In genomic region chr3:84732516-84732915, GRCm38 (mm10) we compare ENCODE assay signal across 8 mouse cellular contexts.
DNase-seq lines count a peak whose midpoint lies in the region; ATAC-seq lines count a peak whose summit lies in the region.

No protein-coding gene starts in this region.

- no peak for ATAC-seq in heart, embryonic 13.5 days (ENCODE audit: extremely low read depth, insufficient number of reproducible peaks, low FRiP score, low TSS enrichment)
- ATAC-seq in hindbrain, embryonic 12.5 days (ENCODE audit: low FRiP score): no peak
- no peak for ATAC-seq in megakaryocyte-erythroid progenitor cell, adult 5-6 weeks (replicated peaks; ENCODE audit: low FRiP score, low TSS enrichment, poor library complexity, severe bottlenecking)
- no peak for ATAC-seq in erythroblast, adult 5-6 weeks (replicated peaks; ENCODE audit: low FRiP score, poor library complexity, severe bottlenecking)

- peaks cover 12% of the 10 kb centered on the region for H3K4me1 ChIP-seq in heart, embryonic 13.5 days
- H3K4me1 ChIP-seq in embryonic facial prominence, embryonic 10.5 days: peaks cover 51% of the 10 kb centered on the region
- H3K4me1 ChIP-seq in hindbrain, embryonic 12.5 days: peaks cover 27% of the 10 kb centered on the region

- H3K27ac ChIP-seq in heart, embryonic 13.5 days (replicated peaks): no peak overlapping the region
- no peak overlapping the region; the same call in 1 of the 2 replicates for H3K27ac ChIP-seq in embryonic facial prominence, embryonic 10.5 days (replicated peaks)
- peak overlapping the region; percentile 45 for H3K27ac ChIP-seq in hindbrain, embryonic 12.5 days

- peak overlapping the region; percentile 68 for H3K4me2 ChIP-seq in heart, embryonic 13.5 days
- peak overlapping the region; percentile 58 for H3K4me2 ChIP-seq in hindbrain, embryonic 12.5 days (replicated peaks)

- 18% methylated on average over 6 of the region's 6 CpGs for WGBS in heart, embryonic 13.5 days
- WGBS in embryonic facial prominence, embryonic 10.5 days: 11% methylated on average over 6 of the region's 6 CpGs
- 4% methylated on average over 6 of the region's 6 CpGs for WGBS in hindbrain, embryonic 12.5 days

- no peaks in the 10 kb centered on the region for H3K9me3 ChIP-seq in heart, embryonic 13.5 days
- no peaks in the 10 kb centered on the region for H3K9me3 ChIP-seq in embryonic facial prominence, embryonic 10.5 days
- no peaks in the 10 kb centered on the region for H3K9me3 ChIP-seq in hindbrain, embryonic 12.5 days (replicated peaks)

- peak overlapping the region; percentile 43 for H3K4me3 ChIP-seq in heart, embryonic 13.5 days
- peak overlapping the region; percentile 51 for H3K4me3 ChIP-seq in embryonic facial prominence, embryonic 10.5 days
- H3K4me3 ChIP-seq in hindbrain, embryonic 12.5 days: 0 out of 2 replicates have a peak overlapping the region, but pooled peaks have one; percentile 26

- no peaks in the 10 kb centered on the region for H3K36me3 ChIP-seq in heart, embryonic 13.5 days
- no peaks in the 10 kb centered on the region for H3K36me3 ChIP-seq in embryonic facial prominence, embryonic 10.5 days (replicated peaks)
- H3K36me3 ChIP-seq in hindbrain, embryonic 12.5 days: no peaks in the 10 kb centered on the region

- no peak for DNase-seq in heart, adult 11 months
- DNase-seq in embryonic facial prominence, embryonic 10.5 days (ENCODE audit: low spot score): no peak
- DNase-seq in mesoderm, embryonic 11.5 days (ENCODE audit: low read depth, low spot score): peak; percentile 54
- no peak for DNase-seq in cerebellum, adult 8-10 months

- H3K27me3 ChIP-seq in heart, embryonic 13.5 days (replicated peaks): peaks cover 21% of the 10 kb centered on the region
- peaks cover 36% of the 10 kb centered on the region for H3K27me3 ChIP-seq in embryonic facial prominence, embryonic 10.5 days (replicated peaks; ENCODE audit: low read depth, poor library complexity, severe bottlenecking)
- H3K27me3 ChIP-seq in hindbrain, embryonic 12.5 days: peaks cover 34% of the 10 kb centered on the region; the same call in 1 of the 2 replicates

- H3K9ac ChIP-seq in heart, embryonic 13.5 days: no peak overlapping the region
- H3K9ac ChIP-seq in hindbrain, embryonic 12.5 days: no peak overlapping the region
